Comparison of ENCODE assay signal across 14 mouse cellular contexts in genomic region chr7:81075732-81076131, GRCm38 (mm10). TPM values are rescaled to one million over a fixed set of nuclear protein-coding genes. Genes with fewer than 3 reads are reported as not detected.
DNase-seq lines count a peak whose midpoint lies in the region; ATAC-seq and TF ChIP-seq lines count a peak whose summit lies in the region.
"Had no signal": no experiment of that assay in that cellular context is flagged by ENCODE, and none has a peak within 500 bp of the region (broad histone marks: within the 10 kb centered on the region; RNA-seq: fewer than 3 reads in every experiment).

No protein-coding gene starts in this region.

- no peak for DNase-seq in heart, adult 2 months
- DNase-seq in heart, postnatal 25 days (ENCODE audit: low spot score), result no peak
- DNase-seq in lung, embryonic 14.5 days, result no peak
- no peak for DNase-seq in lung, adult 2 months
- DNase-seq in embryonic facial prominence, embryonic 10.5 days (ENCODE audit: low spot score), result no peak
- no peak for DNase-seq in layer of hippocampus, adult 8-10 months (ENCODE audit: low spot score in 2 of 2)
- DNase-seq: adrenal gland, postnatal 25 days; cerebellum, postnatal 14 days; gastrocnemius, postnatal 36 days had no signal

- no peak overlapping the region for H3K9ac ChIP-seq in heart, adult 2 months (ENCODE audit: low read depth, low read length)
- H3K9ac ChIP-seq in lung, embryonic 14.5 days, result no peak overlapping the region
- H3K9ac ChIP-seq in limb, embryonic 15.5 days, result no peak overlapping the region
- no peak overlapping the region for H3K9ac ChIP-seq in hindbrain, embryonic 16.5 days (ENCODE audit: low read depth, low read length)
- H3K9ac ChIP-seq: midbrain, embryonic 15.5 days; neural tube, embryonic 12.5 days had no signal

- peaks cover 5% of the 10 kb centered on the region; the same call in 1 of the 2 replicates for H3K36me3 ChIP-seq in heart, adult 2 months (ENCODE audit: control insufficient read depth, insufficient read depth, low read length)
- no peaks in the 10 kb centered on the region for H3K36me3 ChIP-seq in lung, embryonic 14.5 days (ENCODE audit: insufficient read depth)
- H3K36me3 ChIP-seq in embryonic facial prominence, embryonic 10.5 days (replicated peaks), result no peaks in the 10 kb centered on the region
- H3K36me3 ChIP-seq in limb, embryonic 15.5 days, result no peaks in the 10 kb centered on the region
- H3K36me3 ChIP-seq in hindbrain, embryonic 16.5 days (ENCODE audit: control insufficient read depth, insufficient read depth, low read length), result no peaks in the 10 kb centered on the region
- H3K36me3 ChIP-seq: midbrain, embryonic 15.5 days; neural tube, embryonic 12.5 days had no signal

- TF ChIP-seq CTCF in heart, adult 2 months (IDR thresholded peaks at IDR 0.05), result no peak
- no peak for TF ChIP-seq CTCF in lung, embryonic 14.5 days (IDR thresholded peaks at IDR 0.05; ENCODE audit: low read depth)
- no peak for TF ChIP-seq CTCF in lung, adult 2 months (IDR thresholded peaks at IDR 0.05; ENCODE audit: insufficient read depth, low read length)

- no peaks in the 10 kb centered on the region for H3K79me2 ChIP-seq in heart, adult 2 months (replicated peaks; ENCODE audit: control insufficient read depth, insufficient read depth, low read length)

- TF ChIP-seq EP300 in heart, adult 2 months (IDR thresholded peaks at IDR 0.05; ENCODE audit: insufficient read depth, low read depth, low read length), result no peak

- peak overlapping the region; percentile 79 for H3K27ac ChIP-seq in heart, adult 2 months
- peak overlapping the region; percentile 72; the same call in 1 of the 2 replicates for H3K27ac ChIP-seq in lung, embryonic 14.5 days (ENCODE audit: low read depth)
- peak overlapping the region; percentile 2; the same call in 1 of the 2 replicates for H3K27ac ChIP-seq in embryonic facial prominence, embryonic 10.5 days (replicated peaks)
- peak overlapping the region; percentile 43; the same call in 1 of the 2 replicates for H3K27ac ChIP-seq in limb, embryonic 15.5 days
- H3K27ac ChIP-seq in hindbrain, embryonic 16.5 days (ENCODE audit: low read depth, low read length), result no peak overlapping the region
- H3K27ac ChIP-seq: midbrain, embryonic 15.5 days; neural tube, embryonic 12.5 days had no signal

- intact Hi-C loops in heart, adult 2 months (cut with DNase I), result no loop called here
- intact Hi-C loops in heart, postnatal 25 days (cut with DNase I), result loop anchor here (2.0 to 5.0 kb wide), 2 partner anchors 17 to 62 kb away; no protein-coding TSS in a partner anchor

- no peak for ATAC-seq in lung, embryonic 14.5 days (ENCODE audit: insufficient read depth)
- no peak for ATAC-seq in limb, embryonic 15.5 days (ENCODE audit: insufficient number of reproducible peaks, low FRiP score, low TSS enrichment, low read depth)
- no peak for ATAC-seq in hindbrain, embryonic 16.5 days
- ATAC-seq: midbrain, embryonic 15.5 days had no signal

- no peak for TF ChIP-seq POLR2A in heart, adult 2 months (IDR thresholded peaks at IDR 0.05; ENCODE audit: insufficient read depth, low read depth, low read length)
- TF ChIP-seq POLR2A in lung, adult 2 months (IDR thresholded peaks at IDR 0.05; ENCODE audit: borderline replicate concordance, extremely low read depth, low read depth, low read length), result no peak

- WGBS in heart, adult 2 months, result 75% methylated on average over 5 of the region's 5 CpGs
- WGBS in lung, embryonic 14.5 days, result 53% methylated on average over 5 of the region's 5 CpGs
- 89% methylated on average over 5 of the region's 5 CpGs for WGBS in lung, adult 2 months
- WGBS in embryonic facial prominence, embryonic 10.5 days, result 89% methylated on average over 5 of the region's 5 CpGs
- WGBS in limb, embryonic 15.5 days, result 85% methylated on average over 5 of the region's 5 CpGs
- WGBS in hindbrain, embryonic 16.5 days, result 85% methylated on average over 5 of the region's 5 CpGs

- H3K9me3 ChIP-seq in lung, embryonic 14.5 days (ENCODE audit: low read depth, low read length), result no peaks in the 10 kb centered on the region
- H3K9me3 ChIP-seq in embryonic facial prominence, embryonic 10.5 days, result no peaks in the 10 kb centered on the region
- no peaks in the 10 kb centered on the region for H3K9me3 ChIP-seq in limb, embryonic 15.5 days
- H3K9me3 ChIP-seq in hindbrain, embryonic 16.5 days (ENCODE audit: control insufficient read depth, low read length), result no peaks in the 10 kb centered on the region
- H3K9me3 ChIP-seq: midbrain, embryonic 15.5 days; neural tube, embryonic 12.5 days had no signal

- H3K27me3 ChIP-seq in heart, adult 2 months (ENCODE audit: control insufficient read depth, insufficient read depth, low read length), result no peaks in the 10 kb centered on the region
- H3K27me3 ChIP-seq in lung, embryonic 14.5 days (ENCODE audit: insufficient read depth, low read length), result no peaks in the 10 kb centered on the region
- 0 out of 2 replicates have a peak, but pooled peaks cover 5% of the 10 kb centered on the region for H3K27me3 ChIP-seq in embryonic facial prominence, embryonic 10.5 days (replicated peaks; ENCODE audit: low read depth, poor library complexity, severe bottlenecking)
- no peaks in the 10 kb centered on the region for H3K27me3 ChIP-seq in limb, embryonic 15.5 days
- H3K27me3 ChIP-seq in hindbrain, embryonic 16.5 days (replicated peaks; ENCODE audit: control insufficient read depth, insufficient read depth, low read length), result no peaks in the 10 kb centered on the region
- H3K27me3 ChIP-seq: midbrain, embryonic 15.5 days had no signal

- H3K4me1 ChIP-seq in heart, adult 2 months (ENCODE audit: control insufficient read depth, insufficient read depth, low read length), result peaks cover 18% of the 10 kb centered on the region
- H3K4me1 ChIP-seq in lung, embryonic 14.5 days (ENCODE audit: insufficient read depth), result peaks cover 25% of the 10 kb centered on the region
- H3K4me1 ChIP-seq in lung, adult 2 months (ENCODE audit: control insufficient read depth, insufficient read depth, low read length), result peaks cover 6% of the 10 kb centered on the region
- peaks cover 36% of the 10 kb centered on the region for H3K4me1 ChIP-seq in embryonic facial prominence, embryonic 10.5 days
- peaks cover 29% of the 10 kb centered on the region for H3K4me1 ChIP-seq in limb, embryonic 15.5 days
- no peaks in the 10 kb centered on the region for H3K4me1 ChIP-seq in hindbrain, embryonic 16.5 days (ENCODE audit: control insufficient read depth, insufficient read depth, low read depth, low read length)
- H3K4me1 ChIP-seq: midbrain, embryonic 15.5 days had no signal

- H3K4me3 ChIP-seq in heart, adult 2 months, result no peak overlapping the region
- H3K4me3 ChIP-seq in lung, embryonic 14.5 days (ENCODE audit: low read depth, low read length), result no peak overlapping the region
- H3K4me3 ChIP-seq in lung, adult 2 months (replicated peaks; ENCODE audit: extremely low read depth, low read depth, low read length), result no peak overlapping the region
- no peak overlapping the region for H3K4me3 ChIP-seq in embryonic facial prominence, embryonic 10.5 days
- H3K4me3 ChIP-seq in limb, embryonic 15.5 days, result no peak overlapping the region
- no peak overlapping the region for H3K4me3 ChIP-seq in hindbrain, embryonic 16.5 days (ENCODE audit: low read length)
- H3K4me3 ChIP-seq: midbrain, embryonic 15.5 days; neural tube, embryonic 12.5 days had no signal

- H3K4me2 ChIP-seq in lung, embryonic 14.5 days, result no peak overlapping the region
- H3K4me2 ChIP-seq in limb, embryonic 15.5 days, result no peak overlapping the region
- no peak overlapping the region for H3K4me2 ChIP-seq in hindbrain, embryonic 16.5 days (ENCODE audit: low read length)
- H3K4me2 ChIP-seq: midbrain, embryonic 15.5 days; neural tube, embryonic 12.5 days had no signal

RNA-seq across cellular contexts. Expression of gene Alpk3, which starts 18.3 kb away (rescaled TPM):
- total RNA-seq in heart, adult 2 months (2021), result 100 to 1,000 TPM; 117 to 137 TPM
- 32.3 and 32.4 TPM in 2 replicates for polyA plus RNA-seq in heart, adult 2 months (2012; rRNA removed)
- total RNA-seq in heart, postnatal 25 days (2021), result 100 to 1,000 TPM; 101 to 115 TPM
- polyA plus RNA-seq in lung, embryonic 14.5 days (2014; fragmentation: Nextera tagmentation; extraction: Ambion mirVana), result 0.63 and 0.85 TPM in 2 replicates
- 0.55 and 2.2 TPM in 2 replicates for polyA plus RNA-seq in lung, adult 2 months (2012; rRNA removed)
- 0.11 and 0.20 TPM in 2 replicates for polyA plus RNA-seq in embryonic facial prominence, embryonic 10.5 days (2016; fragmentation: Nextera tagmentation; extraction: Ambion mirVana)
- polyA plus RNA-seq in limb, embryonic 15.5 days (2015; fragmentation: Nextera tagmentation; extraction: Ambion mirVana), result 2.2 and 5.9 TPM in 2 replicates
- under 1 TPM; 0.25 to 0.52 (median 0.36) TPM for total RNA-seq in layer of hippocampus, adult 8-10 months (2022)
- polyA plus RNA-seq in hindbrain, embryonic 16.5 days (2015; fragmentation: Nextera tagmentation; extraction: Ambion mirVana), result 0.10 and 0.27 TPM in 2 replicates

RNA-seq across cellular contexts. Expression of gene Slc28a1, which starts 38.9 kb away (rescaled TPM):
- total RNA-seq in heart, adult 2 months (2021), result under 1 TPM; 0.18 to 0.20 TPM
- polyA plus RNA-seq in heart, adult 2 months (2012; rRNA removed), result 0.08 and 0.20 TPM in 2 replicates
- under 1 TPM; 0.10 to 0.11 TPM for total RNA-seq in heart, postnatal 25 days (2021)
- not detected in 2 replicates for polyA plus RNA-seq in lung, embryonic 14.5 days (2014; fragmentation: Nextera tagmentation; extraction: Ambion mirVana)
- 0.07 and 0.17 TPM in 2 replicates for polyA plus RNA-seq in lung, adult 2 months (2012; rRNA removed)
- 0.05 TPM in 1 of 2 replicates, not detected in the other for polyA plus RNA-seq in embryonic facial prominence, embryonic 10.5 days (2016; fragmentation: Nextera tagmentation; extraction: Ambion mirVana)
- polyA plus RNA-seq in limb, embryonic 15.5 days (2015; fragmentation: Nextera tagmentation; extraction: Ambion mirVana), result 0.06 and 0.15 TPM in 2 replicates
- not detected for total RNA-seq in layer of hippocampus, adult 8-10 months (2022)
- polyA plus RNA-seq in hindbrain, embryonic 16.5 days (2015; fragmentation: Nextera tagmentation; extraction: Ambion mirVana), result 0.05 TPM in 1 of 2 replicates, not detected in the other
- total RNA-seq: layer of hippocampus, postnatal 10 days had no signal
- polyA plus RNA-seq: midbrain, embryonic 15.5 days; neural tube, embryonic 12.5 days had no signal
